Mouse (Mus musculus): ENCODE measurements around the gene Gm5728.
"Not testable (repeated sequence)": the region's sequence is repeated elsewhere in the genome, so short reads cannot be mapped to it uniquely, and the experiment has no call there.

Gm5728 gene

GRCm38 (mm10) chr7:20375310-20375709, at the start of gene Gm5728:
Gene Gm5728, minus strand, starts transcription at chr7:20375410.
- not testable (repeated sequence) for DNase-seq (ENCODE audit: low spot score)

GRCm38 (mm10) chr7:20417642-20418041, 42.4 kb upstream of the Gm5728 start, which contains the start of gene Vmn1r100:
Gene Vmn1r100, plus strand, starts transcription at chr7:20417942.
- not testable (repeated sequence) for DNase-seq (ENCODE audit: low spot score)

GRCm38 (mm10) chr7:20333965-20334364, 41.2 kb downstream of the Gm5728 start, which contains the start of gene Gm4133:
Gene Gm4133, minus strand, starts transcription at chr7:20334065.
- not testable (repeated sequence) for DNase-seq (ENCODE audit: low spot score)
